Mouse (Mus musculus): ENCODE data around the gene Zmynd15. TPM values are rescaled to one million over a fixed set of nuclear protein-coding genes. Genes with fewer than 3 reads are reported as not detected.

The Zmynd15 gene
- polyA plus RNA-seq (2012; rRNA removed): 4.1 and 4.6 TPM in 2 replicates

GRCm38 (mm10) chr11:70458688-70459600 is at the start of gene Zmynd15:
Gene Zmynd15, plus strand, starts transcription at chr11:70459433.

GRCm38 (mm10) chr11:70409594-70410296 is 49.5 kb upstream of the Zmynd15 start, which contains the start of gene Pelp1:
Gene Pelp1, minus strand, starts transcription at chr11:70410031.

GRCm38 (mm10) chr11:70432048-70432894 is 27.0 kb upstream of the Zmynd15 start, which contains the start of gene Arrb2:
Gene Arrb2, plus strand, starts transcription at chr11:70432635.

GRCm38 (mm10) chr11:70451797-70452498 is 7.3 kb upstream of the Zmynd15 start, which contains the start of gene Med11:
Gene Med11, plus strand, starts transcription at chr11:70451919.

GRCm38 (mm10) chr11:70459601-70460101 is 418 bp downstream of the Zmynd15 start, which contains the start of gene Cxcl16:
Gene Cxcl16, minus strand, starts transcription at chr11:70459984.

GRCm38 (mm10) chr11:70504970-70505369 is 45.7 kb downstream of the Zmynd15 start, which contains the start of gene Tm4sf5:
Gene Tm4sf5, plus strand, starts transcription at chr11:70505244.

GRCm38 (mm10) chr11:70514288-70514687 is 55.1 kb downstream of the Zmynd15 start, which contains the start of gene Vmo1:
Gene Vmo1, minus strand, starts transcription at chr11:70514616.

Other genes starting within 250 kb of the Zmynd15 start
- gene Slc16a11, start 246.7 kb upstream of the Zmynd15 start, polyA plus RNA-seq (2012; rRNA removed): 19.0 and 22.8 TPM in 2 replicates
- 7.2 and 11.0 TPM in 2 replicates for gene Slc16a13, start 238.4 kb upstream of the Zmynd15 start, polyA plus RNA-seq (2012; rRNA removed)
- 2.0 and 2.7 TPM in 2 replicates for gene Bcl6b, start 229.6 kb upstream of the Zmynd15 start, polyA plus RNA-seq (2012; rRNA removed)
- 45.7 and 58.9 TPM in 2 replicates for gene 0610010K14Rik, start 221.5 kb upstream of the Zmynd15 start, polyA plus RNA-seq (2012; rRNA removed)
- 5.9 and 6.5 TPM in 2 replicates for gene Gm21988, start 219.6 kb upstream of the Zmynd15 start, polyA plus RNA-seq (2012; rRNA removed)
- gene Rnasek, start 219.6 kb upstream of the Zmynd15 start, polyA plus RNA-seq (2012; rRNA removed): 146 and 189 TPM in 2 replicates
- 1.2 and 1.7 TPM in 2 replicates for gene Alox12, start 204.1 kb upstream of the Zmynd15 start, polyA plus RNA-seq (2012; rRNA removed)
- 0.09 and 0.10 TPM in 2 replicates for gene Alox12e, start 136.8 kb upstream of the Zmynd15 start, polyA plus RNA-seq (2012; rRNA removed)
- 2.3 and 3.8 TPM in 2 replicates for gene Alox15, start 107.4 kb upstream of the Zmynd15 start, polyA plus RNA-seq (2012; rRNA removed)
- gene Pelp1, start 49.4 kb upstream of the Zmynd15 start, polyA plus RNA-seq (2012; rRNA removed): 13.3 and 14.7 TPM in 2 replicates
- 22.9 and 26.3 TPM in 2 replicates for gene Arrb2, start 26.8 kb upstream of the Zmynd15 start, polyA plus RNA-seq (2012; rRNA removed)
- 18.3 TPM in 2 replicates for gene Med11, start 7.5 kb upstream of the Zmynd15 start, polyA plus RNA-seq (2012; rRNA removed)
- gene Cxcl16, start 551 bp downstream of the Zmynd15 start, polyA plus RNA-seq (2012; rRNA removed): 21.9 and 24.0 TPM in 2 replicates
- gene Tm4sf5, start 45.8 kb downstream of the Zmynd15 start, polyA plus RNA-seq (2012; rRNA removed): 2.4 and 3.2 TPM in 2 replicates
- gene Vmo1, start 55.2 kb downstream of the Zmynd15 start, polyA plus RNA-seq (2012; rRNA removed): not detected in 2 replicates
- 0.16 TPM in 1 of 2 replicates, not detected in the other for gene Gltpd2, start 59.8 kb downstream of the Zmynd15 start, polyA plus RNA-seq (2012; rRNA removed)
- gene Psmb6, start 65.9 kb downstream of the Zmynd15 start, polyA plus RNA-seq (2012; rRNA removed): 192 and 239 TPM in 2 replicates
- not detected in 2 replicates for gene Gm40193, start 73.5 kb downstream of the Zmynd15 start, polyA plus RNA-seq (2012; rRNA removed)
- gene Pld2, start 80.6 kb downstream of the Zmynd15 start, polyA plus RNA-seq (2012; rRNA removed): 9.8 and 10.3 TPM in 2 replicates
- gene Mink1, start 103.4 kb downstream of the Zmynd15 start, polyA plus RNA-seq (2012; rRNA removed): 104 and 119 TPM in 2 replicates
- gene 4930544D05Rik, start 156.4 kb downstream of the Zmynd15 start, polyA plus RNA-seq (2012; rRNA removed): not detected in 2 replicates
- gene Chrne, start 159.8 kb downstream of the Zmynd15 start, polyA plus RNA-seq (2012; rRNA removed): 0.21 TPM in 1 of 2 replicates, not detected in the other
- not detected in 2 replicates for gene Gp1ba, start 179.7 kb downstream of the Zmynd15 start, polyA plus RNA-seq (2012; rRNA removed)
- gene Rnf167, start 187.8 kb downstream of the Zmynd15 start, polyA plus RNA-seq (2012; rRNA removed): 81.7 and 112 TPM in 2 replicates
- gene Slc25a11, start 188.0 kb downstream of the Zmynd15 start, polyA plus RNA-seq (2012; rRNA removed): 129 and 132 TPM in 2 replicates
- gene Pfn1, start 195.2 kb downstream of the Zmynd15 start, polyA plus RNA-seq (2012; rRNA removed): 2,946 and 3,327 TPM in 2 replicates
- 120 and 156 TPM in 2 replicates for gene Eno3, start 197.8 kb downstream of the Zmynd15 start, polyA plus RNA-seq (2012; rRNA removed)
- gene Spag7, start 210.0 kb downstream of the Zmynd15 start, polyA plus RNA-seq (2012; rRNA removed): 17.9 and 21.9 TPM in 2 replicates
- 64.7 TPM in 2 replicates for gene Camta2, start 228.7 kb downstream of the Zmynd15 start, polyA plus RNA-seq (2012; rRNA removed)
- gene Inca1, start 240.7 kb downstream of the Zmynd15 start, polyA plus RNA-seq (2012; rRNA removed): 1.1 TPM in 2 replicates
- gene Kif1c, start 241.1 kb downstream of the Zmynd15 start, polyA plus RNA-seq (2012; rRNA removed): 112 and 117 TPM in 2 replicates